Mouse (Mus musculus) E14TG2a.4 (cell line): ENCODE measurements at regions not wholly inside any gene's neighbourhood (a gene's known extent, or its start where the extent isn't known, plus 50 kb on each side); places are given as distances from the start of the nearest gene placed in this dataset.

Source experiments
- CTCF ChIP-seq: conservative IDR thresholded peaks from 2 replicates; pipeline ENCODE4 v1.5.1; 2014; ENCODE audit warnings: low read length
- POU5F1 ChIP-seq: IDR thresholded peaks from 2 replicates; pipeline ENCODE4 v1.6.1; 2014; ENCODE audit warnings: low read length, borderline replicate concordance

DNA sequence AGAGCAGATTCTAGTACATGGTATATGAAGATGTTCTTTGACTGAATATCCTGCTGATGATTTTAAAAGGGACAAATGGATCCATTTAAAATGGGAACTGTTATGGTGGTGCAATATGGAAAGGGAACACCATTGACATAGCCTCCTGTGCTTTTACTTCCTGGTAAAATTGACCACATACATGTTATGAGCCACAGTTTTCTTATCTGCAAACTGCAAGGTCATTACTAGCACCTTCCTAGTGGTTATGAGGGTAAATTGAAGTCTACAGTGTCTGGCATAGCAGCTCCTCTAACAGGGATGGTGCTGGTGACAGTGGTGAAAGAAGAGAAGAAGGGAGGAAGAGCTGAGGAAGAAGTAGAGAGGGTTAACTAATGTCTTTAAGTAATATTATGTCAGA is 61.5 kb upstream of the Slc4a7 start:
- TF ChIP-seq CTCF: no peak
- TF ChIP-seq POU5F1: no peak
